Mouse (Mus musculus): ENCODE measurements around the gene Gmpr2. TPM values are rescaled to one million over a fixed set of nuclear protein-coding genes. Genes with fewer than 3 reads are reported as not detected.

The Gmpr2 gene
- total and polyA plus RNA-seq, 2 experiments from 2014 or later: 24.3 to 36.9 TPM

GRCm38 (mm10) chr14:55706051-55706600 is 34.4 kb downstream of the Gmpr2 start:
- Histone ChIP-seq H3K4me1 (ENCODE audit: insufficient read depth, low read length) (no peaks in the 10 kb centered on the region), H3K4me2 (ENCODE audit: low read depth, low read length) (no peak overlapping the region), H3K36me3 (ENCODE audit: insufficient read depth, low read length) (no peaks in the 10 kb centered on the region), H3K27me3 (ENCODE audit: insufficient read depth, low read length) (no peaks in the 10 kb centered on the region), H3K9me3 (ENCODE audit: low read length) (no peaks in the 10 kb centered on the region), H3K9ac (replicated peaks; ENCODE audit: low read length) (no peak overlapping the region), H3K4me3 (ENCODE audit: low read length) (no peak overlapping the region), H3K27ac (no peak overlapping the region)
- ATAC-seq (no peak), DNase-seq (ENCODE audit: low spot score) (no peak)
- no peak for TF ChIP-seq CTCF (IDR thresholded peaks at IDR 0.05; ENCODE audit: low read depth)
- WGBS: 92% methylated on average over 8 of the region's 8 CpGs

GRCm38 (mm10) chr14:55707397-55707796 is 35.7 kb downstream of the Gmpr2 start:
- no peak for ATAC-seq
- Histone ChIP-seq H3K9me3 (ENCODE audit: low read length) (no peaks in the 10 kb centered on the region), H3K27ac (no peak overlapping the region), H3K4me1 (ENCODE audit: insufficient read depth, low read length) (no peaks in the 10 kb centered on the region), H3K27me3 (ENCODE audit: insufficient read depth, low read length) (0 out of 2 replicates have a peak, but pooled peaks cover 1% of the 10 kb centered on the region), H3K9ac (replicated peaks; ENCODE audit: low read length) (no peak overlapping the region), H3K4me3 (ENCODE audit: low read length) (no peak overlapping the region), H3K36me3 (ENCODE audit: insufficient read depth, low read length) (no peaks in the 10 kb centered on the region), H3K4me2 (ENCODE audit: low read depth, low read length) (no peak overlapping the region)
- WGBS: 82% methylated on average over 5 of the region's 5 CpGs
- no peak for DNase-seq (ENCODE audit: low spot score)
- no peak for TF ChIP-seq CTCF (IDR thresholded peaks at IDR 0.05; ENCODE audit: low read depth)

- Histone ChIP-seq H3K9me3 (ENCODE audit: low read length) (no peaks in the 10 kb centered on the region), H3K27ac (no peak overlapping the region), H3K36me3 (ENCODE audit: insufficient read depth, low read length) (no peaks in the 10 kb centered on the region), H3K4me2 (ENCODE audit: low read depth, low read length) (no peak overlapping the region), H3K9ac (replicated peaks; ENCODE audit: low read length) (no peak overlapping the region), H3K4me3 (ENCODE audit: low read length) (no peak overlapping the region), H3K4me1 (ENCODE audit: insufficient read depth, low read length) (no peaks in the 10 kb centered on the region; the same call in 1 of the 2 replicates), H3K27me3 (ENCODE audit: insufficient read depth, low read length) (0 out of 2 replicates have a peak, but pooled peaks cover 5% of the 10 kb centered on the region)
- no peak for TF ChIP-seq CTCF (IDR thresholded peaks at IDR 0.05; ENCODE audit: low read depth)
- ATAC-seq (no peak), DNase-seq (ENCODE audit: low spot score) (no peak)
- WGBS: 91% methylated on average over 4 of the region's 4 CpGs
Measured at GRCm38 (mm10) chr14:55709509-55709908, 37.8 kb downstream of the Gmpr2 start.

- Histone ChIP-seq H3K9me3 (ENCODE audit: low read length) (no peaks in the 10 kb centered on the region), H3K4me1 (ENCODE audit: insufficient read depth, low read length) (no peaks in the 10 kb centered on the region; the same call in 1 of the 2 replicates), H3K9ac (replicated peaks; ENCODE audit: low read length) (no peak overlapping the region), H3K27me3 (ENCODE audit: insufficient read depth, low read length) (0 out of 2 replicates have a peak, but pooled peaks cover 5% of the 10 kb centered on the region), H3K4me2 (ENCODE audit: low read depth, low read length) (no peak overlapping the region), H3K4me3 (ENCODE audit: low read length) (no peak overlapping the region), H3K36me3 (ENCODE audit: insufficient read depth, low read length) (no peaks in the 10 kb centered on the region), H3K27ac (no peak overlapping the region)
- TF ChIP-seq CTCF (IDR thresholded peaks at IDR 0.05; ENCODE audit: low read depth): no peak
- DNase-seq (ENCODE audit: low spot score) (no peak), ATAC-seq (no peak)
- 85% methylated on average over 7 of the region's 7 CpGs for WGBS
Measured at GRCm38 (mm10) chr14:55711786-55712185, 40.0 kb downstream of the Gmpr2 start.

GRCm38 (mm10) chr14:55713007-55713728 is 41.4 kb downstream of the Gmpr2 start:
- H3K36me3 ChIP-seq (ENCODE audit: insufficient read depth, low read length): no peaks in the 10 kb centered on the region
- H3K9me3 ChIP-seq (ENCODE audit: low read length): no peaks in the 10 kb centered on the region
- DNase-seq (ENCODE audit: low spot score) (no peak), ATAC-seq (no peak)
- no peak for TF ChIP-seq CTCF (IDR thresholded peaks at IDR 0.05; ENCODE audit: low read depth)
- no peaks in the 10 kb centered on the region; the same call in 1 of the 2 replicates for H3K4me1 ChIP-seq (ENCODE audit: insufficient read depth, low read length)
- H3K9ac ChIP-seq (replicated peaks; ENCODE audit: low read length): no peak overlapping the region
- H3K27ac ChIP-seq: no peak overlapping the region
- no peak overlapping the region for H3K4me3 ChIP-seq (ENCODE audit: low read length)
- H3K27me3 ChIP-seq (ENCODE audit: insufficient read depth, low read length): 0 out of 2 replicates have a peak, but pooled peaks cover 5% of the 10 kb centered on the region
- 15% methylated on average over 25 of the region's 25 CpGs for WGBS
- no peak overlapping the region for H3K4me2 ChIP-seq (ENCODE audit: low read depth, low read length)

- 34% methylated on average over 4 of the region's 4 CpGs for WGBS
- Histone ChIP-seq H3K36me3 (ENCODE audit: insufficient read depth, low read length) (0 out of 2 replicates have a peak, but pooled peaks cover 3% of the 10 kb centered on the region), H3K9ac (replicated peaks; ENCODE audit: low read length) (no peak within 1 kb of the TSS), H3K9me3 (ENCODE audit: low read length) (no peaks in the 10 kb centered on the region), H3K4me3 (ENCODE audit: low read length) (no peak within 1 kb of the TSS), H3K27me3 (ENCODE audit: insufficient read depth, low read length) (0 out of 2 replicates have a peak, but pooled peaks cover 5% of the 10 kb centered on the region), H3K4me1 (ENCODE audit: insufficient read depth, low read length) (no peaks in the 10 kb centered on the region; the same call in 1 of the 2 replicates), H3K27ac (no peak within 1 kb of the TSS), H3K4me2 (ENCODE audit: low read depth, low read length) (no peak within 1 kb of the TSS)
- no peak for TF ChIP-seq CTCF (IDR thresholded peaks at IDR 0.05; ENCODE audit: low read depth)
- DNase-seq (ENCODE audit: low spot score) (no peak), ATAC-seq (no peak)
Measured at GRCm38 (mm10) chr14:55713729-55714122, 42.0 kb downstream of the Gmpr2 start, which contains the start of gene Tgm1. TSS of gene Tgm1 (minus strand) at chr14:55713926.

Data from hindbrain, postnatal 0 days (tissue).